Mouse (Mus musculus) right cerebral cortex, adult 2 months (tissue): ENCODE measurements at regions not wholly inside any gene's neighbourhood (a gene's known extent, or its start where the extent isn't known, plus 50 kb on each side); places are given as distances from the start of the nearest gene placed in this dataset.

Experiments used
- DNase-seq, 2 experiments: peaks; one replicate each; pipeline ENCODE4 v3.0.0; 2021 to 2022; ENCODE audit warnings: low spot score in 2 of 2

- DNase-seq: peak; percentile 3 to 10
Measured at GRCm38 (mm10) chr14:39956588-39956987, 483.7 kb upstream of the Nrg3 start.

GRCm38 (mm10) chr14:39944708-39945107 lies 471.8 kb upstream of the Nrg3 start:
- no peak for DNase-seq
